In the genomic region with DNA sequence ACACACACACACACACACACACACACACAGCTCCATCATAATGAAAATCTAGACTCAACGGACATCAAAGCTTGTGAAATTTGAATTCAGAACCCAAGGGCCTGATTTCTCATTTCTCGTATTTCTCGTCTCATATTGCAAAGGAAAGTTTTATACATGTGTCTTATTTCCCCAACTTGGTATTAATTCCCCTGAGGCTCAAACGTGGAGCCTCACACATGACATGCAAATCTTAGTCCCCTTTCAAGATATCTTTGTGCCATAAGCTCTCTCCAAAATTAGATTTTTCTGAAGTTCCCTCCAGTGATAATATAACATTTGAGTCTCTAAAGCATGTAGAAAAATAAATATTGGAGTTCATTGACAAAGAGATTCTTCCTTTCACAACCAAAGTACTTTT, we compare ENCODE assay signal across 20 mouse cellular contexts. TPM values are rescaled to one million over a fixed set of nuclear protein-coding genes. Genes with fewer than 3 reads are reported as not detected.
"Had no signal": no experiment of that assay in that cellular context is flagged by ENCODE, and none has a peak within 500 bp of the region (broad histone marks: within the 10 kb centered on the region; RNA-seq: fewer than 3 reads in every experiment).

No protein-coding gene starts in this region.

- H3K27me3 ChIP-seq: limb, embryonic 13.5 days; midbrain, embryonic 12.5 days; midbrain, embryonic 15.5 days; neural tube, embryonic 12.5 days; neural tube, embryonic 15.5 days had no signal

- H3K27ac ChIP-seq: kidney, postnatal 0 days; layer of hippocampus, adult 2 months; limb, embryonic 10.5 days; limb, embryonic 13.5 days; liver, embryonic 14.5 days; midbrain, embryonic 12.5 days; midbrain, embryonic 15.5 days; neural tube, embryonic 12.5 days; neural tube, embryonic 15.5 days; stomach, postnatal 0 days had no signal

- H3K4me3 ChIP-seq: layer of hippocampus, adult 2 months; limb, embryonic 10.5 days; limb, embryonic 13.5 days; midbrain, embryonic 12.5 days; midbrain, embryonic 15.5 days; neural tube, embryonic 12.5 days; neural tube, embryonic 15.5 days had no signal

- H3K9ac ChIP-seq: limb, embryonic 13.5 days; liver, embryonic 14.5 days; midbrain, embryonic 12.5 days; midbrain, embryonic 15.5 days; neural tube, embryonic 12.5 days; neural tube, embryonic 15.5 days had no signal

- H3K4me1 ChIP-seq: limb, embryonic 10.5 days; limb, embryonic 13.5 days; midbrain, embryonic 12.5 days; midbrain, embryonic 15.5 days; neural tube, embryonic 12.5 days; neural tube, embryonic 15.5 days had no signal

- H3K36me3 ChIP-seq: limb, embryonic 10.5 days; limb, embryonic 13.5 days; midbrain, embryonic 12.5 days; midbrain, embryonic 15.5 days; neural tube, embryonic 12.5 days; neural tube, embryonic 15.5 days had no signal

- H3K9me3 ChIP-seq: limb, embryonic 10.5 days; limb, embryonic 13.5 days; midbrain, embryonic 12.5 days; midbrain, embryonic 15.5 days; neural tube, embryonic 12.5 days; neural tube, embryonic 15.5 days had no signal

- ATAC-seq: intestine, postnatal 0 days; midbrain, embryonic 15.5 days had no signal

- DNase-seq: kidney, postnatal 25 days; lung, adult 2 months; lung, postnatal 14 days; right cerebral cortex, postnatal 14 days; right cerebral cortex, postnatal 4 days; thymus, postnatal 25 days had no signal

RNA-seq across cellular contexts. Expression of gene Gm10521, which starts 46.7 kb away (rescaled TPM):
- polyA plus RNA-seq: intestine, postnatal 0 days; kidney, embryonic 14.5 days; kidney, postnatal 0 days; limb, embryonic 10.5 days; limb, embryonic 13.5 days; lung, embryonic 16.5 days; midbrain, embryonic 15.5 days; neural tube, embryonic 12.5 days; neural tube, embryonic 15.5 days; stomach, embryonic 14.5 days; stomach, postnatal 0 days had no signal
